Mouse (Mus musculus): Measurements from ENCODE around the gene Ppig.

DNA sequence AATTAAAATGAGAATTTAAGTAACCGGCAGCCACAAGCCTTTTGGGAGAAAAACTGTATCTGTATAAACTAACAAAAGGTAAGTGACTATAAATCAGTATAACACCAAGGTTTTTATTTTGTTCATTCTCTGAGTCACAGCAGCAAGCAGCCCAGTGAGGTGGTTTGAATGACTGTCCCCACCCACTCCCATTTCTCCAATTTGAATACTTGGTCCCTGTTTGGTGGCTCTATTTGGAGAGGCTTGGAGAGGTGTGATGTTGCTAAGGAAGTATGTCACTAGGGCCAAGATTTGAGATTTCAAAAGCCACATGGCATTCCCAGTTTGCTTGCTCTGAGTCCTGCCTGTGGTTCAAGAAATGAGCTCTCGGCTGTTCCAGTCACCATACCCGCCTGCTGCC lies 32.1 kb upstream of the Ppig start:
- TF ChIP-seq CTCF (IDR thresholded peaks at IDR 0.05; ENCODE audit: control insufficient read depth, insufficient read depth, insufficient replicate concordance, low read depth, low read length): no peak
- TF ChIP-seq POLR2A (IDR thresholded peaks at IDR 0.05; ENCODE audit: control insufficient read depth, low read depth, low read length): no peak

Data from testis, adult 2 months (tissue).